Mouse (Mus musculus): ENCODE measurements around the gene Spin4. TPM values are rescaled to one million over a fixed set of nuclear protein-coding genes. Genes with fewer than 3 reads are reported as not detected.

The Spin4 gene
- polyA plus RNA-seq, 1 experiment from 2014 or later = 4.8 TPM

Other genes with a start within 250 kb of the Spin4 start
- gene Arhgef9, start 170.2 kb upstream of the Spin4 start, polyA plus RNA-seq (2014; fragmentation: Nextera tagmentation; extraction: Ambion mirVana) = 7.8 and 10.0 TPM in 2 replicates

Data from heart, embryonic 11.5 days (tissue).